Mouse (Mus musculus): ENCODE data around the gene Hectd1.

DNA sequence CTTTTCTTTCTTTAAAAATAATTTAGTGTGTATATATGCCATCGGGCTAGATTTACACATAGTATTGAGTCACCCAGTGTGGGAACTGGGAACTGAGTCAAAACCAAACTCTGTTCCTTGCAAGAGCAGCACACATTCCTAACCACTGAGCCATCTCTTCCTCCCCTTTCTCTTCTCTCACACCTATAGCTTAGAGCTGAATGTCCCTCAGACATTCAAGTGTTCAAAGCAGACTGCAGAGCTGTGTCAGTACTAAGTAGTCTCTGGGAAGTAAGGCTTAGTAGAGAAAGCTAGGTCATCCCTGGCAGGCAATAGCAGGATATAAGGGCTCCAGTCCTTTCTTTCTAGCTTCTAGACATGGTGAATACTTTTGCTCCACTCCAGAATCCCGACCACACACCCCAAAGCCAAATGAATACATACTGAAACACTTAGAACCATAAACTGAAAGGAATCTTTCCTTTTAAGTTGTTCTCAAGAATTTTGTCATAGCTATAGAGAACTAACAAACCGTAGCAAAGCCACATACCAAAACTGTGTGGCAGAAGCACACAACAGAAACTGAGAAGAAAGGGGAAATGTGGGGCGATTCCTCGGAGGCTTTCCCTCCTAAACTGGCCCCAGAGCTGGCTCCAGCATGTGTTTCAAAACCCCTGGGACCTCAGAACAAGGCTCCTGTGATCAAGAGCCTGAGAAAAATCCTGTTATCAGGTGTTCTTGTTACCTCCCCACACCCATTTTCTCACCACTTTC is 17.8 kb downstream of the Hectd1 start:
- TF ChIP-seq POLR2A (IDR thresholded peaks at IDR 0.05; ENCODE audit: low read depth, low read length) (no peak), CTCF (IDR thresholded peaks at IDR 0.05; ENCODE audit: borderline replicate concordance, insufficient read depth, low read length) (no peak)
